Mouse (Mus musculus): Measurements from ENCODE around the gene Slc19a2. TPM values are rescaled to one million over a fixed set of nuclear protein-coding genes. Genes with fewer than 3 reads are reported as not detected.
"Not testable (repeated sequence)": the region's sequence is repeated elsewhere in the genome, so short reads cannot be mapped to it uniquely, and the experiment has no call there.

Gene Slc19a2
- polyA plus RNA-seq, 1 experiment, result 6.2 TPM

- H3K4me3 ChIP-seq, result no peak overlapping the region
- H3ac ChIP-seq (ENCODE audit: control insufficient read depth, insufficient read length), result no peak overlapping the region
- no peak for TF ChIP-seq SRF (IDR thresholded peaks at IDR 0.05; ENCODE audit: control insufficient read depth, insufficient read length, low read depth)
- TF ChIP-seq MYOD1 (IDR thresholded peaks at IDR 0.05; ENCODE audit: control insufficient read depth in 1 of 3, insufficient read length in 2 of 3, low read depth in 2 of 3), result no peak
- TF ChIP-seq E2F4 (IDR thresholded peaks at IDR 0.05; ENCODE audit: insufficient read depth), result no peak
- TF ChIP-seq POLR2A (IDR thresholded peaks at IDR 0.05; ENCODE audit: insufficient read length, low read depth), result no peak
- no peak for TF ChIP-seq MAX (IDR thresholded peaks at IDR 0.05; ENCODE audit: low read depth)
- TF ChIP-seq POLR2AphosphoS2 (IDR thresholded peaks at IDR 0.05; ENCODE audit: insufficient read length, low read depth), result no peak
- no peak for TF ChIP-seq REST (IDR thresholded peaks at IDR 0.05; ENCODE audit: insufficient read depth, insufficient read length)
Observed at GRCm38 (mm10) chr1:164223089-164223488, 25.8 kb upstream of the Slc19a2 start.

DNA sequence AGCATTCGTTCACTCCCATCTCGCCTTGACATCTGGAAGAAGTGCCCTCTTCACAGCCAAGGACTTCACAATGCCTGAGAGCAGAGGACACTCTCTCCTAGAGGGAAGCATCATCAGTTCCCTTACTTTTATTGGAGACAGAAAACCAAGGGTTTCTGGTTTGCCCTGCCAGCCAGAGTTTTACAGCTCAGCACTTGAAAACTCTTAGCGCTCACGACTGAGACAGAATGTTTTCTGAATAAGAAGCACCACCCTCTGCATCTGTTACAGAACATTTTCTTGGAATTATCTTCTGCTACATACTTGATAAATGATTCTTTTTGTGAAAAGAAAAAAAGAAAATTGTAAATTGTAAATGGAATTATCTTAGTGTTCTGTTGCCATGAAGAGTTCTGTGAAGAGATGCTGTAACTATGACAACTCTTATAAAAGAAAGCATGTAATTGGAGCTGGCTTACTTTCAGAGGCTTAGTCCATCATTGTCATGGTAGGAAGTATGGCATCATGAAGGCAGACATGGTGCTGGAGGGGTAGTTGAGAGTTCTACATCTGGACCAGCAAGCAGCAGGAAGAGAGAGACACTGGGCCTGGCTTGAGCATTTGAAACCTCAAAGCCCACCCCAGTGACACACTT lies 16.8 kb upstream of the Slc19a2 start:
- not testable (repeated sequence) for H3K36me3 ChIP-seq (ENCODE audit: control insufficient read depth, insufficient read depth); H3K4me3 ChIP-seq; H3K27me3 ChIP-seq (ENCODE audit: control insufficient read depth, insufficient read depth, insufficient read length); H3K79me2 ChIP-seq (ENCODE audit: control insufficient read depth, insufficient read depth); H3ac ChIP-seq (ENCODE audit: control insufficient read depth, insufficient read length); H3K4me2 ChIP-seq (ENCODE audit: low read depth)

More at GRCm38 (mm10) chr1:164223089-164223488, 25.8 kb upstream of the Slc19a2 start:
- no peak overlapping the region for H3K4me2 ChIP-seq (ENCODE audit: low read depth)
- H3K27me3 ChIP-seq (ENCODE audit: control insufficient read depth, insufficient read depth, insufficient read length), result peaks cover 3% of the 10 kb centered on the region
- H3K79me2 ChIP-seq (ENCODE audit: control insufficient read depth, insufficient read depth), result no peaks in the 10 kb centered on the region
- H3K36me3 ChIP-seq (ENCODE audit: control insufficient read depth, insufficient read depth), result no peaks in the 10 kb centered on the region

- Histone ChIP-seq H3K4me2 (ENCODE audit: low read depth) (no peak overlapping the region), H3K36me3 (ENCODE audit: control insufficient read depth, insufficient read depth) (no peaks in the 10 kb centered on the region), H3K4me3 (no peak overlapping the region), H3K79me2 (ENCODE audit: control insufficient read depth, insufficient read depth) (no peaks in the 10 kb centered on the region), H3ac (ENCODE audit: control insufficient read depth, insufficient read length) (no peak overlapping the region), H3K27me3 (ENCODE audit: control insufficient read depth, insufficient read depth, insufficient read length) (no peaks in the 10 kb centered on the region)
- TF ChIP-seq E2F4 (IDR thresholded peaks at IDR 0.05; ENCODE audit: insufficient read depth), result no peak
- no peak for TF ChIP-seq MYOD1 (IDR thresholded peaks at IDR 0.05; ENCODE audit: control insufficient read depth in 1 of 3, insufficient read length in 2 of 3, low read depth in 2 of 3)
- no peak for TF ChIP-seq POLR2A (IDR thresholded peaks at IDR 0.05; ENCODE audit: insufficient read length, low read depth)
- TF ChIP-seq TCF3 (IDR thresholded peaks at IDR 0.05; ENCODE audit: insufficient read length, low read depth), result no peak
- TF ChIP-seq CEBPB (IDR thresholded peaks at IDR 0.05; ENCODE audit: insufficient read depth, poor library complexity, severe bottlenecking), result no peak
- no peak for TF ChIP-seq REST (IDR thresholded peaks at IDR 0.05; ENCODE audit: insufficient read depth, insufficient read length)
- no peak for TF ChIP-seq USF1 (IDR thresholded peaks at IDR 0.05; ENCODE audit: low read depth)
- no peak for TF ChIP-seq TCF12 (IDR thresholded peaks at IDR 0.05; ENCODE audit: insufficient read depth, poor library complexity, severe bottlenecking)
- no peak for TF ChIP-seq SRF (IDR thresholded peaks at IDR 0.05; ENCODE audit: control insufficient read depth, insufficient read length, low read depth)
- TF ChIP-seq MYOG (IDR thresholded peaks at IDR 0.05; ENCODE audit: control insufficient read depth in 1 of 3, insufficient read depth in 1 of 3, insufficient read length in 2 of 3, low read depth in 2 of 3), result no peak
- TF ChIP-seq POLR2AphosphoS2 (IDR thresholded peaks at IDR 0.05; ENCODE audit: insufficient read length, low read depth), result no peak
- no peak for TF ChIP-seq MAX (IDR thresholded peaks at IDR 0.05; ENCODE audit: low read depth)
Observed at GRCm38 (mm10) chr1:164233447-164233846, 15.4 kb upstream of the Slc19a2 start.

- H3K4me2 ChIP-seq (ENCODE audit: low read depth), result no peak overlapping the region
- H3K27me3 ChIP-seq (ENCODE audit: control insufficient read depth, insufficient read depth, insufficient read length), result no peaks in the 10 kb centered on the region
- H3K4me3 ChIP-seq, result no peak overlapping the region
- TF ChIP-seq POLR2A (IDR thresholded peaks at IDR 0.05; ENCODE audit: insufficient read length, low read depth) (no peak), MAX (IDR thresholded peaks at IDR 0.05; ENCODE audit: low read depth) (no peak), MYOG (IDR thresholded peaks at IDR 0.05; ENCODE audit: control insufficient read depth in 1 of 3, insufficient read depth in 1 of 3, insufficient read length in 2 of 3, low read depth in 2 of 3) (no peak), CEBPB (IDR thresholded peaks at IDR 0.05; ENCODE audit: insufficient read depth, poor library complexity, severe bottlenecking) (no peak), USF1 (IDR thresholded peaks at IDR 0.05; ENCODE audit: low read depth) (no peak), MYOD1 (IDR thresholded peaks at IDR 0.05; ENCODE audit: control insufficient read depth in 1 of 3, insufficient read length in 2 of 3, low read depth in 2 of 3) (no peak), SRF (IDR thresholded peaks at IDR 0.05; ENCODE audit: control insufficient read depth, insufficient read length, low read depth) (no peak), TCF12 (IDR thresholded peaks at IDR 0.05; ENCODE audit: insufficient read depth, poor library complexity, severe bottlenecking) (no peak), POLR2AphosphoS2 (IDR thresholded peaks at IDR 0.05; ENCODE audit: insufficient read length, low read depth) (no peak), REST (IDR thresholded peaks at IDR 0.05; ENCODE audit: insufficient read depth, insufficient read length) (no peak), E2F4 (IDR thresholded peaks at IDR 0.05; ENCODE audit: insufficient read depth) (no peak), TCF3 (IDR thresholded peaks at IDR 0.05; ENCODE audit: insufficient read length, low read depth) (no peak)
- H3ac ChIP-seq (ENCODE audit: control insufficient read depth, insufficient read length), result no peak overlapping the region
- H3K79me2 ChIP-seq (ENCODE audit: control insufficient read depth, insufficient read depth), result no peaks in the 10 kb centered on the region
- no peaks in the 10 kb centered on the region for H3K36me3 ChIP-seq (ENCODE audit: control insufficient read depth, insufficient read depth)
Observed at GRCm38 (mm10) chr1:164235078-164235477, 13.8 kb upstream of the Slc19a2 start.

DNA sequence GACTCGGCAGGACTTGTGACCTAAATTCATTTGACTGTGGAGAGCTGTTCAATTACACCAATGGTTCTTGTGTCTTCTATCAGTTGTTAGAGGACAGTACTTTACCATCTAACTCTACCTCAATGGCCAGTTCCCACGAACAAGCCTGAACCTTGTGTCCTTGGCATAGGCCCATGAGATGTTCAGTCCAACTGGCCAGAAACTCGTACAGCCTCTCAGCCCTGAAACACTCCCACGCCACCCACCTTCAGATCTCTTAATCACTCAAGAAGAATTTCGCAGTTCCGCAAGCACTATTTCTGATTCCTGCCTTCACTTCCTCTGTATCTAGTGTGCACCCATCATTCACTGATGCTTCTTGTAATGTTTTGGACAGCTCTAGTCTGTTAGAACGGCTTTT lies 12.8 kb upstream of the Slc19a2 start:
- no peak overlapping the region for H3K4me2 ChIP-seq (ENCODE audit: low read depth)
- H3K79me2 ChIP-seq (ENCODE audit: control insufficient read depth, insufficient read depth), result no peaks in the 10 kb centered on the region
- TF ChIP-seq MYOG (IDR thresholded peaks at IDR 0.05; ENCODE audit: control insufficient read depth in 1 of 3, insufficient read depth in 1 of 3, insufficient read length in 2 of 3, low read depth in 2 of 3) (no peak), TCF3 (IDR thresholded peaks at IDR 0.05; ENCODE audit: insufficient read length, low read depth) (no peak), MAX (IDR thresholded peaks at IDR 0.05; ENCODE audit: low read depth) (no peak), E2F4 (IDR thresholded peaks at IDR 0.05; ENCODE audit: insufficient read depth) (no peak), SRF (IDR thresholded peaks at IDR 0.05; ENCODE audit: control insufficient read depth, insufficient read length, low read depth) (no peak), MYOD1 (IDR thresholded peaks at IDR 0.05; ENCODE audit: control insufficient read depth in 1 of 3, insufficient read length in 2 of 3, low read depth in 2 of 3) (no peak), POLR2A (IDR thresholded peaks at IDR 0.05; ENCODE audit: insufficient read length, low read depth) (no peak), USF1 (IDR thresholded peaks at IDR 0.05; ENCODE audit: low read depth) (no peak), POLR2AphosphoS2 (IDR thresholded peaks at IDR 0.05; ENCODE audit: insufficient read length, low read depth) (no peak), CEBPB (IDR thresholded peaks at IDR 0.05; ENCODE audit: insufficient read depth, poor library complexity, severe bottlenecking) (no peak), REST (IDR thresholded peaks at IDR 0.05; ENCODE audit: insufficient read depth, insufficient read length) (no peak), TCF12 (IDR thresholded peaks at IDR 0.05; ENCODE audit: insufficient read depth, poor library complexity, severe bottlenecking) (no peak)
- H3ac ChIP-seq (ENCODE audit: control insufficient read depth, insufficient read length), result no peak overlapping the region
- H3K4me3 ChIP-seq, result no peak overlapping the region
- no peaks in the 10 kb centered on the region for H3K36me3 ChIP-seq (ENCODE audit: control insufficient read depth, insufficient read depth)
- H3K27me3 ChIP-seq (ENCODE audit: control insufficient read depth, insufficient read depth, insufficient read length), result no peaks in the 10 kb centered on the region

All from myocyte (in vitro differentiated cells).